Mouse (Mus musculus): ENCODE measurements around the gene Apoc1.

Gene Apoc1

DNA sequence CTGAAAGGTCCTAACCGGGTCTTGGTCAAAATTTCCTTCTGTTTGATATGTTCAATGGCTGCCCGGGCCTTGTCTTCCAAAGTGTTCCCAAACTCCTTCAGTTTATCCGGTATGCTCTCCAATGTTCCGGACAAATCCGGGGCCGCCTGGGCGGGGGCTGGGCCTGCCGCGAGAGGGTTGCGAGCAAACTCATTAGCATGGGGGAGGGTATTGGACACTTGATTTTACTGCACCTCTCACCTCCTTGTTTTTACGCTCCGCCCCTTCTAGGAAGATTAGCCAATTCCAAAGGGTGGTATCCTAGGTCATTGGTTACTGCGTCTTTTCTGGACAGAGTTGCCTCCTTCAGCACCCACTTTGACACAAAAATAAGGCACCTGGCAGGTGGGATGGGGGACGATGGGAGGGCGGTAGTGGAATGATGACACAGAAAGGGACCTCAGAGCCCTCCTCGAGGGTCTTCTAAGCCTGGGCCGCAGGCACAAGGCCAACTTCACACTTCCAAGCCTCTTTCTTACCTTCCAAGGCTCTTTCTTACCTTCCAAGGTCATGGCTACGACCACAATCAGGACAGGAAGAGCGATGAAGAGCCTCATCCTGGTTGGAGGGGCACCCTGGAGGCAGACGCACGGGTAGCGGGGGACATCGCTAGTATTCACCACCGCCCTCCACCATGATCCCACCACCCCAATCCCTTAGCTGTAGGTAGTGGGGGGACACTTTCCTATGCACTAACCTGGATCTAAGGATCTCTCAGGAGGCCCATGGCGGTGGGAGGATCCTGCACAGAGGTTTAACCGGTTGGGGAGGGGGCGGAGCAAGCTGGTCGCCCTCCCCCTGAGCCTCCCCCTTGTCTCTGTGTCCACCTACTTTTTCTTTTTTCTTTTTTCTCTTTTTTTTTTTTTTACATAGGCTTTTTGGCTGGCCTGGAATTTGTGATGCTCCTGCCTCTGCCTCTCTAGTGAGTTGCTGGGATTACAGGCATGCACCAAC, at the start of gene Apoc1:
Gene Apoc1, minus strand, starts transcription at position 788 of the 993 bp plus-strand sequence.
- DNase-seq (ENCODE audit: low spot score in 2 of 2), result no peak

DNA sequence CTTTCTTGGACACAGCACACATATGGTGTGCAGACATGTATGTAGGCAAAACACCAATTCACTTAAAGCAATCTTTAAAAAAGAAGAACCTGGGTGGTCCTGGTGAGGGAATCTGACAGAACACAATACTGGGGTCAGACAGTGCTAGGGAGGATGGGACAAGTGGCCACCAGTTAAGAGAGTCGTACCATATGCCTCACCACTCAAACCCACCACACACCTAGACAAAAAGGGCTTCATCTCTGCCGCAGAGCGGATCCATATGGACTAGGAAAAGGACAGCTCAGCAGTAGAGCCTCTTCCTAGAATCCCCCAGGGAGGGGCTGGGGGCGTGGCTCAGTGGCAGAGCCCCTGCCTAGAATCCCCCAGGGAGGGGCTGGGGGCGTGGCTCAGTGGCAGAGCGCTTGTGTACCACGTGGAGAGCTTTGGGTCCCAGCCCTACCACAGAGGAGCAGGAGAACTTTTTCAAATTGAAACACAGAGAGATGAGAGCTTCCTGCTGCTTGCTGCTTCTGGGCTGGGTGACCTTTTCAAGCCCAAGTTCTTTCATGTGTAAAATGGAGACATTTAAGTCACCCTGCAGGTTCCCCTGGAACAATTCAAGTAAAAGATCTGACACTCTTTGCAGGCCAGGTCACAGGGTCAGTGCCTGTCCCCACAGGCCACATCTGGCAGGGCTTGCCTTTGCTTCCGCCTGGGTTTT, 49.0 kb upstream of the Apoc1 start:
- no peak for DNase-seq (ENCODE audit: low spot score in 2 of 2)

GRCm38 (mm10) chr7:19740269-19740668, 47.8 kb upstream of the Apoc1 start:
- peak in 1 of 2 experiments; percentile 23 for DNase-seq (ENCODE audit: low spot score in 2 of 2)

- no peak for DNase-seq (ENCODE audit: low spot score in 2 of 2)
These were observed 46.3 kb upstream of the Apoc1 start for GRCm38 (mm10) chr7:19738771-19739170.

DNA sequence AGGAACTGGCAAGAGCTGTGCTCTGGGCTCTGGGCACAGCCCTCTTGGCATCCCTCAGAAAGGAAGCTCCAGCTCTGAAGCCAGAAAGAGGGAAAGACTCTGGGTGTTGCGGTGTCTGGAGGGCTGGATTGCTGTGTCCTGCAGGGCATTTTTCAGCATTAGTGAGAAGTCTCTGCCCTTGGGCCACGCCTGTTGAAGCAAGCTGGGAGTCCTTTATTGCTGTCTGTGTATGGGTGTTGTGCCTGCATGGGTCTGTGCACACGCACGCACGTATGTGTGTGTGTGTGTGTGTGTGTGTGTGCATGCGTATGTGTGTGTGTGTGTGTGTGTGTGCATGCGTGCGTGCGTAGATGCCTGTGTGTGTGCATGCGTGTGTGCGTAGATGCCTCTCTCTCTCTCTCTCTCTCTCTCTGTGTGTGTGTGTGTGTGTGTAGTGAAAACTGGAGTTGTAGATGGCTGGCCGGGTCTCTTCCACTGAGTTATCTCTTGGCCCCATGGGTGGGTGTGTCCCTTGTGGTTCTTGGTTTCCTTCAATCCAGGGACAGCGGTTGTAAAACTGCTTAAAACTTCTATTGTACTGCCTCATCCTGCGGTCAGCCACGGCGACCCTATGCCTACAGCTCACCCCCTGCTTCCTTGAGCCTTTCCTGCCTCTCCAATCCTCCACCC, 44.1 kb upstream of the Apoc1 start:
- DNase-seq (ENCODE audit: low spot score in 2 of 2), result no peak

GRCm38 (mm10) chr7:19734178-19734666, 41.8 kb upstream of the Apoc1 start:
- DNase-seq (ENCODE audit: low spot score in 2 of 2), result no peak

GRCm38 (mm10) chr7:19726541-19726940, 34.1 kb upstream of the Apoc1 start:
- no peak for DNase-seq (ENCODE audit: low spot score in 2 of 2)

DNA sequence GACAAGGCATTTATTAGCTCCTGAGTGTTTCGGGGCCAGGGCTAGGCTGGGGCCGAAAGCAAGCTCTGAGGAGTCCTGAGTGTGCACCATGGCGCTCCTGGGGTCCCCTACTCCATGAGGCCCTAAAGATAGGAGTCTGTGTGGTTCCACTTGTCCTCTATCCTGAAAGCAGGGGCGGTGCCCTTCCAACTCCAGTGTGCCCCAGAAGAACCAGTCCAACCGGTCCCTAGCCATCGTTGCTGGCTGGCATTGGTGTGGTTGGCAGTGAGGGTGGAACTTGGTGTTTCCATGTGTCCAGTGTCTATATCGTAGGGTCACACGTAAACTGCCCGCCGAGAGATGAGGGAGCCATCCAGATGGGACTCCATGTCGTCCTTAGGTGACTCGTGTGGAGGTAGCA, 31.7 kb upstream of the Apoc1 start:
- no peak for DNase-seq (ENCODE audit: low spot score in 2 of 2)

DNA sequence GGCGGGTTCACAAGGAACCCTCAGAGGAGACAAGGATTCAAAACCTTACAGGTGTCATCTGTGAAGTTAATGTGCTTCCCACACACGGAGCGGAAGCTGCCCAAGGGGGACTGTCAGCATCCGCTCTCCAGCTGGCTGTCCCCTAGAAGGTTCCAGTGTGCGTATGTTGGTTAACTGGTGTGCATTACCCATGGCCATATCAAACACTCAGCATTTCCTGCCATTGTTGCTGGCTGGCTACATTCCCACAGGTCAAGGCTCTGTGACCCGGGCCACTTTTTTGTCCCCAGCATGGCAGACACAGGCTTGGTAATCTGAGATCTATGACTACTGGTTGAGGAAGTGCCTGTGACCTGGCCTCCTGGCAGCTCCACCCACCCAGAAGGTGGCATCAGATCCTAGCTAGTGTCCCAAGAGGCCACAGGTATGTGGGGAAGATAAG, 30.3 kb upstream of the Apoc1 start:
- no peak for DNase-seq (ENCODE audit: low spot score in 2 of 2)

GRCm38 (mm10) chr7:19719200-19719599, 26.7 kb upstream of the Apoc1 start:
- no peak for DNase-seq (ENCODE audit: low spot score in 2 of 2)

DNA sequence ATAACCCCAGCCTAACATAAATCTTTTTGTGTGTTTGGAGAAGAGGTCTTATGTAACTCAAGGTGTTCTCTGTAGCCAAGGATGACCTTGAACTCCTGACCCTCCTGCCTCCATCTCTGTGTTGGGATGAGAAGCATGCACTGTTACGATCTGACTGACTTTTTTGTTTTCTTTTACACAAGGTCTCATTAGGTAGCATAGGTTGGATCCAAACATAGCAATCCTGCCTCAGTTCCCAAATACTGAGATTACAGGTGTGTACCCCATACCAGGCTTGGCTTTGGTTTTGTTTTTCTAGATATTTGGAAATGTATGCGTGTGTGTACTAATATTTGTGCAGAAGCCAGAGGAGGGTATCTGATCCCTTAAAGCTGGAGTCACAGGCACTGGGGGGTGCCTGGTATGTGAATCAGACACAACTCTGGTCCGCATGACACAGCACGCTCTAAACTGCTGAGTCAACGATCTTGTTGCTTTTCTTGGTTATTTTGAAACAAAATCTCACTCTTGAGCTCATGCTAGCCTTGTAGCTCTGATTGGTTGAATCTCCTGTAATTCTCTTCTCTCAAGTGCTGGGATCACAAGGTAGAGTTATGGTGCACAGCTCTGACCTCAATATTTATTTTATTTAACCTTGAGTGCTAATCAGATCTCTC, 26.0 kb upstream of the Apoc1 start:
- DNase-seq (ENCODE audit: low spot score in 2 of 2), result no peak

DNA sequence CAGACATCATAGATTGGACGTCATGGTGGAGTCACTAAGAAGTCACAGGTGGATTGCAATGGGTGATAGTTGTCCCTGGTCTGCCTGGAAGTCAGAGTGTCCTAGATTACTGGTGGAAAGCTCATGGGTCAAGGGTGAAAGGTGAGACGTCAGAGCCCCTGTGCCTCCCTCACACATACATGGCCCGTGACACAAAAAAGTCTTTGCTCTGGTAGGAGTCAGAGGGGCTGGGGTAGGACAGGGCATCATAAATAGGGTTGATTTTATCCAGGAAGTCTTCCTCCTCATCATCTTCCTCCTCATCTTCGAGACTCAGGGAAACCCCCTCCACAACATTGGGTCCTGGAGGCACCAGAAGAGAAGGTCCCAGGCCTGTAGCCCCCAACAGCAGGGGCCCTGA, 24.9 kb upstream of the Apoc1 start:
- no peak for DNase-seq (ENCODE audit: low spot score in 2 of 2)

- no peak for DNase-seq (ENCODE audit: low spot score in 2 of 2)
These were observed 24.4 kb upstream of the Apoc1 start for GRCm38 (mm10) chr7:19716822-19717221.

GRCm38 (mm10) chr7:19716055-19716682, 23.7 kb upstream of the Apoc1 start:
- DNase-seq (ENCODE audit: low spot score in 2 of 2), result no peak

- peak; percentile 96 to 99 for DNase-seq (ENCODE audit: low spot score in 2 of 2)
These were observed 23.0 kb upstream of the Apoc1 start, which contains the start of gene Tomm40 for GRCm38 (mm10) chr7:19715239-19716054. Gene Tomm40, minus strand, starts transcription at chr7:19715438.

- no peak for DNase-seq (ENCODE audit: low spot score in 2 of 2)
These were observed 22.4 kb upstream of the Apoc1 start for GRCm38 (mm10) chr7:19714836-19715235.

- DNase-seq (ENCODE audit: low spot score in 2 of 2), result no peak
These were observed 21.1 kb upstream of the Apoc1 start for GRCm38 (mm10) chr7:19713598-19713997.

- peak in 1 of 2 experiments; percentile 46 for DNase-seq (ENCODE audit: low spot score in 2 of 2)
These were observed 20.7 kb upstream of the Apoc1 start for GRCm38 (mm10) chr7:19713196-19713595.

- DNase-seq (ENCODE audit: low spot score in 2 of 2), result no peak
These were observed 20.0 kb upstream of the Apoc1 start for GRCm38 (mm10) chr7:19712414-19712813.

DNA sequence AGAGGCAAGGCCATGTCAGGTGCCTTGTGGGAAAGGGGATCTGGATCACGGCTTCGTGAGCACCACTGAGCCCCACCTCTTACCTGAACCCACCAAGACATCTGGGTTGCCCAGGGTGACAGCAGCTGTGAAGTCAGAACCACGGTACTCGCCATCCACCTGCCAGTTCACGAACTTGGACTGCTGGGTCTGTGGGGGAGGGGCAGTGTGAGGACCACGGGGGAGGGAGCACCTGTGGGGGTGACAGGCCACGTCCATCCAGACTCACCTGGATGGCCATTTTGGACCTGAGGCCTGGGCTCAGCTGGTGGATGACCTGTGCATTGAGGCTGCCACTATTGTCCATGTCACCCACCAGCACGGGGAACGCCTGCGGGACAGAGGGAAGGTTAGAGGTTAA, 18.2 kb upstream of the Apoc1 start:
- no peak for DNase-seq (ENCODE audit: low spot score in 2 of 2)

All from thymus, postnatal 10 days (tissue).